Mouse (Mus musculus): ENCODE measurements around the gene Olfr329-ps.
"Not testable (repeated sequence)": the region's sequence is repeated elsewhere in the genome, so short reads cannot be mapped to it uniquely, and the experiment has no call there.

The Olfr329-ps gene

DNA sequence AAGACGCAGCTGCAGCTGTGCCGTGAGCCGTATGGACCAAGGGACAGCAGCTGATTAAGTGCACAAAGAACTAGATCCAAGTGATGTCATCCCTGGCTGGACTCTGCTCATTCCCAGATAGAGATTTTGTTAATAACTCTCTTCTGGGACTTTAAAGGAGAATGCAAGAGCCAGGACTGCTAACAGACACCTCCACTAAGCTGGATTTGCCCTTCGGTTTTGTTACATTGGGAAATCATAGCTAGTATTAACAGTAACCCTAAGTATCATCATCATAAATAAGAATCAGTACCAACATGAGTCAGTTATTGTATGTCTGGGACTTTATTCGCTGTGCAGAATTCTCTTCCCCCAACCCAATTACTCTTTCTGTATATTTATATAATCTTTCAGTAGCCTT, at the start of gene Olfr329-ps:
TSS of gene Olfr329-ps (minus strand) at position 101 of the 400 bp plus-strand sequence.
- no peak for DNase-seq (ENCODE audit: low spot score)

DNA sequence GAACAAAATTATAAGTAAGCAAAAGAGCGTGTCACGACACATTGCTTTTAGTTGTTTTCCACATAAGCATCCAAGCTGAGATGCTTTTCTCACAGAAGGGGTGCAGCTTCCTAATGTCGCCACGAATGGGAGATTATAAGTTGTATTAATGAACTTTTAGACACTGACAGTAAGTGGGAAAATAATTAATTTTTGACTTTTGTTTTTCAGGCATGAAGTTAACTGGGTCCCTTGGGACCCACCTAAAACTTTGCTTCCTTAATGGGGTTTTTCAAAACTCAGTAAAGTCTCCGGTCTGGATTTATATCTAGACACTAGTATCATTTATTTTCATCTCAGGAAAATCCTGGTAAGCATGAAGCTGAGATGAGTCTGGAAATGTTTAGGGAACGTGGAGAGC, 48.6 kb upstream of the Olfr329-ps start, which contains the start of gene Olfr324:
TSS of gene Olfr324 (plus strand) at position 301 of the 400 bp plus-strand sequence.
- DNase-seq (ENCODE audit: low spot score) = no peak

DNA sequence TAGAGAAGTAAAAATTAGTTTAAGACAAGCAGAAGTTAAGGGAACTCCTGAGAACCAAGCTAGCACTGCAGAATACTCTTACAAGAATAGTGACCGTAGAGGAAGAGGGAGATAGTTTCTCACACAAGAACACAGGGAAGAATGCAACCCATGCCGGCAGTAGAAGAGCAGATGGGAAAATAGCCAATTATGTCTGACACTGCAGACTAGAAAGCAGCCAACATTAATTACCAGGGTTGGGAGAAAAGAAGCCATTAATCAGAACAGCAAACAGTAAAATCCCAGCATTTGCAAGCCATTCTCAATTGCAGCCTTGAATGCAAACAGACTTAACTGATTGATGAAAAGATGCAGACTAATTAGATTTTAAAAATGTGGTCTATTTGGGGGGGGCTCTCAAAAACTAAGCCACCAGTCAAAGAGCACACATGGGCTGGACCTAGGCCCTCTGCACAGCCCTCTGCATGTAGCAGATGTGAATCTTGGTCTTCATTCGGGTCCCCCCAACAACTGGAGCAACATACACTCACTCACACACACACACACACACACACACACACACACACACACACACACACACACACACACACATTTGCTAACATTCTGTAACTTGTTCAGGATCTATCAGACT, 42.5 kb upstream of the Olfr329-ps start:
- no peak for DNase-seq (ENCODE audit: low spot score)

DNA sequence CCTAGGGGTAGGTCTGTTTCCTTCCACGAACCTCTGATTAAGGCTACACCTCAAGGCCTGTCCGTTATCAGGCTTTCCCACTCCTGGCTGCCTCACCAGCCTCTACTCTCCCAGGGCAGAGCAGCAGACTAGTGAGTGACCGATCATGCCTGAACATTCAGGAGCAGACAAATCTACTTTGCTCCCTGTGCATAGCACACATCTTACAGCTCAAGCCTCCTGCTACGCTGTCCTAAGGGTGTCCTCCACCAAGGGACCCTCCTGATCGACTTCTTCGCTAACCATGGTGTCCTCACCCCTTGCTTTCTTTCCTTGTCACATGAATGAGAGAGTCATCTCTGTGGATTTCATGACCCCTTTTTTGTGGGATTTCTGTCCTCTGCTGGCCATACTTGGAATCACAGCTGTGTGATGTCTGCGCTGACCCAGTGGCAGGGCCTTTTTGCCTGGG, 41.7 kb upstream of the Olfr329-ps start:
- peak; percentile 27 for DNase-seq (ENCODE audit: low spot score)

DNA sequence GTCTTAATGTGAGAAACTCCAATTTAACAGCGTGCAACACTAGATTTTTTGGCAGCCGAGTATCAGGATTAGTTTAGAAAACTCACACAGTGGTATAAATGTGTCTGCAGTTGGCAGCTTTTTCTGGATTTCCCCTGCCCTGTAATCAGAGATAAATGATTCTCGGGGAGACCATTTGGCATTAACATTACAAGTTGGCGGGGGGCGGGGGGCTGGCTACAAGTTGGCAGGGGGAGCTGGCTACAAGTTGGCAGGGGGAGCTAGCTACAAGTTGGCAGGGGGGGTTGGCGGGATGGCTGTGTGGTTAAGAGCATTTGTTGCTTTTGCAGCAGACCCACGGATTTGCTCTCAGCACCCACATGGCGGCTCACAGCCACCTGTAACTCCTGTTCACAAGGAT, 32.4 kb upstream of the Olfr329-ps start:
- no peak for DNase-seq (ENCODE audit: low spot score)

DNA sequence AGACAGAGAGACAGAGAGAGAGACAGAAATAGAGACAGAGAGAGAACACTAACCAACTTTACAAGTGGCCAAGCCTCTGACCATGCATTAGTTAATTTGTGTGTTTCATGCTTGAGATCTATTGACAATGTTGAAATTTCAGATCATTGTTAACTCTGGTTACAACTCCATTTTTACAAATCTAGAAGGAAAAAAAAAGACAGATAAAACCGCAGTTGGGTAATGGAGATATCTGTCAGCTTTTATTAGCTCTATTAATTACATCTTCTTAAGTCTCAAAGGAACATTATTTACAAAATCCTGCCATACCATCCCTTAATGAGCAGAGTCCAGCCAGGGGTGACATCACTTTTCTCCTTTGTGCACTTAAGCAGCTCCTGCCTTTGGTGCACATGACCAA, 31.2 kb upstream of the Olfr329-ps start, which contains the start of gene Olfr325:
TSS of gene Olfr325 (plus strand) at position 301 of the 400 bp plus-strand sequence.
- DNase-seq (ENCODE audit: low spot score) = no peak

GRCm38 (mm10) chr11:58570405-58570804, 24.2 kb upstream of the Olfr329-ps start, which contains the start of gene Olfr224:
Gene Olfr224, minus strand, starts transcription at chr11:58570553.
- DNase-seq (ENCODE audit: low spot score) = peak; percentile 10

- no peak for DNase-seq (ENCODE audit: low spot score)
Observed at GRCm38 (mm10) chr11:58555536-58555935, 9.3 kb upstream of the Olfr329-ps start, which contains the start of gene Olfr328. Gene Olfr328, minus strand, starts transcription at chr11:58555636.

DNA sequence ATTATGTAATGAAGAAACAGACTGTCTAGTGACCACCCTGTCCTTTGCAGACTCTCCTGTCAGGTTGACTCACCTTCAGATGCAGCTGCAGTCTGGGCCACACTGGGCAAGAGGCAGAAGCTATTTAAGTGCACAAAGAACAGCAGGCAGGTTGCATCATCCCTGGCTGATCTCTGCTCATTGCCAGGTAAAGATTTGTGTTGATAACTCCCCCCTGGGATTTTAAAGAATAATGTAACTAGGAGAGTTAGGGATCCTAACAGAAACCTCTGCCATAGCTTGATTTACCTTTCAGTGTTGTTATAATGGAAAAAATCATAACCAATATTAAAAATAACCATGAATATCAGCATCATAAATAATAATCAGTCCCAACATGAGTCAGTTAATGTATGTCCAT, 11.5 kb downstream of the Olfr329-ps start, which contains the start of gene Olfr330:
TSS of gene Olfr330 (minus strand) at position 101 of the 400 bp plus-strand sequence.
- not testable (repeated sequence) for DNase-seq (ENCODE audit: low spot score)

GRCm38 (mm10) chr11:58519756-58520155, 26.5 kb downstream of the Olfr329-ps start:
- DNase-seq (ENCODE audit: low spot score) = peak; percentile 14

DNA sequence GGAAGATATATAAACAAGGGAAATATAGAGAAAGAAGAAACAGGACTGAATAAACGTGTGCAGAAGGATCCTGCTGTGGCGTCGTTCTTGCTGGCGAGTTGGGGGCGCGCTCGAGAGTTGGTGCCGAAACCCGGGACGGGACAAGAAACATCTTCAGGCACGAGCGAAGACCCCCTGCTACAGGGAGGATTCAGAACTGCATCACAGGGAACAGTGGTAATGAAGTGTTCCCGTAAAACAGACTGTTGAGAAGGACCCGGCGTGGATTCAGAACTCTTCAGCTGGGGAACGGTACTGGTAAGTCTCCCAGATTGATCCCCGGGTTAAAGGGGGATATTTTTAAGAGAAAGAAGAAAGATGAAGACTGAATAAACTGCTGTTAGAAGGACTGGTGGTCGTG, 27.3 kb downstream of the Olfr329-ps start:
- DNase-seq (ENCODE audit: low spot score) = peak; percentile 76

DNA sequence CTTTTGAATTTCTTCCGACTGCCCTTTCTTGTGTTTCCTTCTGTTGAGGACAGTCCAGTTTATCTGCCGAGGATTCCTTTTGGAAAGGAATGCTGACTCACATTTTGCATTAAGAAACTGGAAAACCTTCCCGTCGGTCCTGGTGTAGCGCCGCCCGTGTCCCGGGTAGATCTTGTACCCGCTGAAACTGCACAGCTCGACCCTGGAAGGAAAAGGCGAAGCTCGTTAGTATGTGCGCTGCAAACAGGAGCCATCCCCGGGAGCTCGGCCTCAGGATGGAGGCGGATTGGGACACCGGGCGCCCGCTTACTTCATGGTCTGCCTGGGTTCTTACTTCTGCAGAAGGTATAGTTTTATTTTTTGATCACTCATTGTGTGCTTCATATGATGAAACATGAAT, 37.2 kb downstream of the Olfr329-ps start:
- not testable (repeated sequence) for DNase-seq (ENCODE audit: low spot score)

DNA sequence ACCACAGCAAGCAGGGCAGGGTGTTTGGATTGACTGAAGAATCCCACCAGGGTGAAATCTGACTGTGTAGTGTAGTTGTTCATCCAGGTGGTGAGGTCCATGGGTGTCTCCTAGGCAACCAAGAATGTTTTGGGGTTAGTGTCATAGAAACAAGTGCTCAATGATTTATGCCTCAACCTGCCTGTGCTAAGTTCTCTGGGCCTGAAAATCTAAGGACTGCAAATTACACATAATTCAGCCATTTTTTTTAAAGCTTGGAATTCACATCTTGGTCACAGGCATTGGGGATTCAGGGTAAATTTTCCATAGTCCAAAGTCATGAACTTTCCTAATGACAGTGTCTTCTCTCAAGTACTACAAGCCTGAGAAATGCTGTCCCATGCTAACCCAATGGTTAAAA, 43.8 kb downstream of the Olfr329-ps start, which contains the start of gene Olfr331:
TSS of gene Olfr331 (minus strand) at position 101 of the 400 bp plus-strand sequence.
- DNase-seq (ENCODE audit: low spot score) = not testable (repeated sequence)

- no peak for DNase-seq (ENCODE audit: low spot score)
Observed at GRCm38 (mm10) chr11:58499290-58499689, 46.9 kb downstream of the Olfr329-ps start.

DNA sequence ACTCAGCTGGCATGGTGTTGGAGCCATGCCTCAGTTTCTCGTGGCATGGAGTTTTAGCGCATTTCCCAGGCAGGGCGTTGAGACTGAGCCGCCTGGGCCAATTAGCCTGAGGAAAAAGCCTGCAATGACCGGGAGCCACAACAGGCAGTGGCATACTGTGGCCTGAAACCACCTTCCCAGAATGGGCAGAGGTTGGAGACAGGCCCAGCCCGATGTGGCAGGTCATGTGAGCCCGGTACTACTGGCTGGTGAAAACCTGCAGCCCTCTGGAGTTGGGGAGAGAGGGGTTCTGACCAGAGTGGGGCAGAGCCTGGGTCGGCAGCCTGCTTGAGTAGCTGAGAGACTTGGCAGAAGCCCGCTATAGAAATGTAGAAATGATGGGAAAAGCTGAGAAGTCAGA, 47.5 kb downstream of the Olfr329-ps start:
- no peak for DNase-seq (ENCODE audit: low spot score)

DNA sequence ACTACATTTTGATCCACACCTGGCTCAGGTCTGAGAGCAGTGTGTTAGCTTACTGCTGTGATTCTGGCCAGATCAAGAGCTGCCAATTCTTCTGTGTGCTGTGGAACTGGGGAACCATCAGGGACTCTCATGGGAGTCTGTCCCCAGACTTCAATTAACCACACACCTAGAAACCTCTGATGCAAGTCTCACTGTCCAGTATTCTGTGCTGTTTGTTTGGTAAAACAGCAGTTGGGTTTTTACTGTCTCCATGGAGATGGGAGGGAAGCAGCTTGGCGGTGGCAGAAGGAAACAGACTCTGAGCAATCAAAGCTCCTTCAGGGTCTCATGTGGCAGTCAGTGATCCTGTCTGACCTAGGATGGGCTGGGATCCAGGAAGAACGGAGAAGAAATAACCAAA, 53.8 kb downstream of the Olfr329-ps start, which contains the start of gene Olfr332:
TSS of gene Olfr332 (minus strand) at position 101 of the 400 bp plus-strand sequence.
- DNase-seq (ENCODE audit: low spot score) = no peak
